Mouse (Mus musculus) thymus, adult 2 months (tissue): Measurements from ENCODE around the gene Cyp4f13.

Experiments
- CTCF ChIP-seq: fragments of 200-500 bp; IDR thresholded peaks from 2 replicates; pipeline ENCODE4 v1.5.1; 2012; ENCODE audit warnings: mild to moderate bottlenecking, control low read depth, low read length, moderate library complexity, borderline replicate concordance; ENCODE audit not compliant: control insufficient read depth, poor library complexity, insufficient read depth; ENCODE audit errors: extremely low read depth
- POLR2A ChIP-seq: fragments of 200-500 bp; IDR thresholded peaks from 2 replicates; pipeline ENCODE4 v1.6.1; 2012; ENCODE audit warnings: mild to moderate bottlenecking, low read length, control low read depth, moderate library complexity; ENCODE audit not compliant: control insufficient read depth, poor library complexity, insufficient read depth; ENCODE audit errors: extremely low read depth

GRCm38 (mm10) chr17:32895421-32895820 lies 51.8 kb downstream of the Cyp4f13 start:
- no peak for TF ChIP-seq CTCF
- TF ChIP-seq POLR2A, result no peak
